Mouse (Mus musculus) midbrain, embryonic 11.5 days (tissue): Measurements from ENCODE around the gene Tmc4. TPM values are rescaled to one million over a fixed set of nuclear protein-coding genes. Genes with fewer than 3 reads are reported as not detected.

Experiments
- ATAC-seq: fragments of 200-750 bp; cut with Nextera tagmentation; 2 replicates; pipeline ENCODE4 v1.8.0; 2017; ENCODE audit warnings: moderate TSS enrichment, moderate library complexity; ENCODE audit not compliant: low FRiP score
- DNase-seq: peaks from one replicate; pipeline ENCODE4 v3.0.0; 2015; ENCODE audit warnings: low spot score; ENCODE audit errors: missing footprints
- H3K27ac ChIP-seq: fragments of 300-500 bp; sonication (generic); 2 replicates; pipeline ENCODE4 v1.5.1; 2014; ENCODE audit warnings: low read depth, low read length
- H3K27me3 ChIP-seq: fragments of 300-500 bp; sonication (generic); 2 replicates; pipeline ENCODE4 v1.6.1; 2014; ENCODE audit warnings: mild to moderate bottlenecking, low read length, moderate library complexity, mixed read lengths; ENCODE audit not compliant: control insufficient read depth, insufficient read depth
- H3K36me3 ChIP-seq: fragments of 300-500 bp; sonication (generic); 2 replicates; pipeline ENCODE4 v1.6.1; 2014; ENCODE audit warnings: mild to moderate bottlenecking, low read length, moderate library complexity, mixed read lengths; ENCODE audit not compliant: control insufficient read depth, insufficient read depth
- H3K4me1 ChIP-seq: fragments of 300-500 bp; sonication (generic); 2 replicates; pipeline ENCODE4 v1.6.1; 2014; ENCODE audit warnings: low read length; ENCODE audit not compliant: control insufficient read depth, insufficient read depth
- H3K4me2 ChIP-seq: fragments of 300-500 bp; sonication (generic); 2 replicates; pipeline ENCODE4 v1.6.1; 2014; ENCODE audit warnings: mild to moderate bottlenecking, moderate library complexity
- H3K4me3 ChIP-seq: fragments of 300-500 bp; sonication (generic); 2 replicates; pipeline ENCODE4 v1.5.1; 2014; ENCODE audit warnings: low read depth, low read length
- H3K9ac ChIP-seq: fragments of 300-500 bp; sonication (generic); 2 replicates; pipeline ENCODE4 v1.6.1; 2014; ENCODE audit warnings: low read length
- H3K9me3 ChIP-seq: fragments of 300-500 bp; sonication (generic); 2 replicates; pipeline ENCODE4 v1.6.1; 2016; ENCODE audit warnings: low read length; ENCODE audit not compliant: control insufficient read depth
- WGBS: fragments of 180-500 bp; shearing (Covaris S2); extraction: QIAGEN DNeasy Blood & Tissue Kit; methylation state at CpG from one replicate; pipeline ENCODE4 v1.1.7; 2014; 5-methylcytosine and 5-hydroxymethylcytosine counted together
- polyA plus RNA-seq: library from polyadenylated mRNA; unstranded; fragments of >200 nt; fragmentation: Nextera tagmentation; extraction: Ambion mirVana; gene quantifications from 2 replicates; pipeline ENCODE4 v1.2.1, GENCODE M21; 2014

Gene Tmc4
- polyA plus RNA-seq, 1 experiment from 2014 or later, result 2.4 TPM

GRCm38 (mm10) chr7:3646641-3647040, 30.7 kb downstream of the Tmc4 start:
- Histone ChIP-seq H3K36me3 (peaks cover 13% of the 10 kb centered on the region), H3K9ac (peak overlapping the region; percentile 99)

GRCm38 (mm10) chr7:3646188-3646587, 31.2 kb downstream of the Tmc4 start:
- ATAC-seq (no peak), DNase-seq (no peak)
- Histone ChIP-seq H3K36me3 (peaks cover 9% of the 10 kb centered on the region), H3K4me1 (peaks cover 26% of the 10 kb centered on the region), H3K4me2 (peak overlapping the region; percentile 91), H3K27ac (no peak overlapping the region), H3K9ac (peak overlapping the region; percentile 99), H3K27me3 (no peaks in the 10 kb centered on the region), H3K9me3 (no peaks in the 10 kb centered on the region), H3K4me3 (peak overlapping the region; percentile 99)
- WGBS, result 23% methylated on average over 9 of the region's 9 CpGs

More at GRCm38 (mm10) chr7:3646641-3647040, 30.7 kb downstream of the Tmc4 start:
- Histone ChIP-seq H3K4me2 (peak overlapping the region; percentile 91), H3K4me1 (peaks cover 26% of the 10 kb centered on the region), H3K27ac (no peak overlapping the region), H3K9me3 (no peaks in the 10 kb centered on the region), H3K4me3 (peak overlapping the region; percentile 99), H3K27me3 (no peaks in the 10 kb centered on the region)
- no peak for DNase-seq
- ATAC-seq, result no peak
- 74% methylated on average over 4 of the region's 4 CpGs for WGBS

- under 1% methylated on average over 52 of the region's 58 CpGs for WGBS
- peak; percentile 10; the same call in 1 of the 2 replicates for ATAC-seq
- Histone ChIP-seq H3K4me2 (peak overlapping the region; percentile 91), H3K9ac (peak overlapping the region; percentile 99), H3K36me3 (peaks cover 11% of the 10 kb centered on the region), H3K4me1 (peaks cover 26% of the 10 kb centered on the region), H3K4me3 (peak overlapping the region; percentile 99), H3K27me3 (no peaks in the 10 kb centered on the region), H3K27ac (peak overlapping the region; percentile 97), H3K9me3 (no peaks in the 10 kb centered on the region)
- no peak for DNase-seq
Observed at GRCm38 (mm10) chr7:3645488-3646025, 31.8 kb downstream of the Tmc4 start.

- H3K9me3 ChIP-seq, result no peaks in the 10 kb centered on the region
- peak; percentile 99 for ATAC-seq
- peaks cover 14% of the 10 kb centered on the region for H3K36me3 ChIP-seq
- H3K4me3 ChIP-seq, result peak within 1 kb of the TSS; percentile 99
- peak within 1 kb of the TSS; percentile 91 for H3K4me2 ChIP-seq
- H3K4me1 ChIP-seq, result peaks cover 26% of the 10 kb centered on the region
- peak within 1 kb of the TSS; percentile 99 for H3K9ac ChIP-seq
- WGBS, result under 1% methylated on average over 57 of the region's 58 CpGs
- DNase-seq, result peak; percentile 98
- H3K27me3 ChIP-seq, result no peaks in the 10 kb centered on the region
- peak within 1 kb of the TSS; percentile 97 for H3K27ac ChIP-seq
Observed at GRCm38 (mm10) chr7:3644672-3645487, 32.5 kb downstream of the Tmc4 start, which contains the start of gene Cnot3. Gene Cnot3, plus strand, starts transcription at chr7:3645268.

GRCm38 (mm10) chr7:3644348-3644671, 33.0 kb downstream of the Tmc4 start:
- Histone ChIP-seq H3K27ac (no peak overlapping the region; the same call in 1 of the 2 replicates), H3K9me3 (no peaks in the 10 kb centered on the region), H3K4me2 (peak overlapping the region; percentile 54), H3K4me1 (peaks cover 26% of the 10 kb centered on the region), H3K27me3 (no peaks in the 10 kb centered on the region), H3K36me3 (peaks cover 19% of the 10 kb centered on the region), H3K4me3 (peak overlapping the region; percentile 99), H3K9ac (peak overlapping the region; percentile 27; the same call in 1 of the 2 replicates)
- DNase-seq (no peak), ATAC-seq (no peak)
- WGBS, result 1% methylated on average over 11 of the region's 11 CpGs

- peak overlapping the region; percentile 99 for H3K4me3 ChIP-seq
- H3K4me2 ChIP-seq, result peak overlapping the region; percentile 54
- H3K27ac ChIP-seq, result no peak overlapping the region
- peak overlapping the region; percentile 27; the same call in 1 of the 2 replicates for H3K9ac ChIP-seq
- 21% methylated on average over 9 of the region's 9 CpGs for WGBS
- H3K4me1 ChIP-seq, result peaks cover 26% of the 10 kb centered on the region
- no peak for DNase-seq
- H3K9me3 ChIP-seq, result no peaks in the 10 kb centered on the region
- ATAC-seq, result no peak
- H3K36me3 ChIP-seq, result peaks cover 21% of the 10 kb centered on the region
- no peaks in the 10 kb centered on the region for H3K27me3 ChIP-seq
Observed at GRCm38 (mm10) chr7:3643843-3644242, 33.5 kb downstream of the Tmc4 start.

DNA sequence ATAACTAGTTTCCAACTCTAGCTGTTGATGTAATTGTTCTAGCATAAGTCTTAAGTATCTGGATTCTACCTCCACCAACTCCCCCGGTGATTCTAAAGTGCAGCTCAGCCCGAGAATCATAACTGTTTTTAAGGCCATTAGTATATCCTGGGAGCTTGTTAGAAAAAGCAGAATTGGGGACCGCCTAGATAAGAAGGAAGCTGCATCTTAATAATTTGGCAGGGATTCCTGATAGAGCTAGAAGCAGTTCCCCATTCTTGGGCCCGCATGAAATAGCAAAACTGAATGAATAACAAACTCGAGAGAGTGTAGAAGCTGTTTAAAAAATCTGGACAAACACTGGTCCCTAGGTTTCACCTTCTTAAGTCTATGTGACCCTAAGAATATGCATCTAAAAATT, 33.9 kb downstream of the Tmc4 start:
- Histone ChIP-seq H3K27me3 (no peaks in the 10 kb centered on the region), H3K4me1 (peaks cover 24% of the 10 kb centered on the region), H3K36me3 (peaks cover 23% of the 10 kb centered on the region), H3K4me3 (no peak overlapping the region), H3K4me2 (no peak overlapping the region), H3K9me3 (no peaks in the 10 kb centered on the region), H3K9ac (no peak overlapping the region), H3K27ac (no peak overlapping the region)
- no peak for DNase-seq
- WGBS, result 70% methylated on average over 5 of the region's 5 CpGs
- ATAC-seq, result no peak

DNA sequence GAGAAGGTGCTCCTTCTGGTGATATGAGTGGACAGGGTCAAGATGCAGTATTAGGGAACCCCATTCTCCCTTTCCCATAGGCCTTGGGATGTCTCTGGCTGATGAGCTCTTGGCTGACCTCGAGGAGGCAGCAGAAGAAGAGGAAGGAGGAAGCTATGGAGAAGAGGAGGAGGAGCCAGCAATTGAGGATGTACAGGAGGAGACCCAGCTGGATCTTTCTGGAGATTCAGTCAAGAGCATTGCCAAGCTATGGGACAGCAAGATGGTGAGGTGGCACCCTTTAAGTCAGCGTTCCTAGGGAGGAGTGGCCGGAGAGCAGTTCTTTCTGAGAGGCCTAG, 46.9 kb downstream of the Tmc4 start:
- H3K4me2 ChIP-seq, result peak overlapping the region; percentile 74
- ATAC-seq, result no peak
- peaks cover 13% of the 10 kb centered on the region for H3K4me1 ChIP-seq
- H3K9me3 ChIP-seq, result no peaks in the 10 kb centered on the region
- H3K27ac ChIP-seq, result no peak overlapping the region
- H3K36me3 ChIP-seq, result peaks cover 10% of the 10 kb centered on the region; the same call in 1 of the 2 replicates
- 66% methylated on average over 3 of the region's 3 CpGs for WGBS
- peak overlapping the region; percentile 77 for H3K9ac ChIP-seq
- no peaks in the 10 kb centered on the region for H3K27me3 ChIP-seq
- H3K4me3 ChIP-seq, result peak overlapping the region; percentile 73
- DNase-seq, result no peak
